Mouse (Mus musculus): ENCODE data around the gene Hacl1.

DNA sequence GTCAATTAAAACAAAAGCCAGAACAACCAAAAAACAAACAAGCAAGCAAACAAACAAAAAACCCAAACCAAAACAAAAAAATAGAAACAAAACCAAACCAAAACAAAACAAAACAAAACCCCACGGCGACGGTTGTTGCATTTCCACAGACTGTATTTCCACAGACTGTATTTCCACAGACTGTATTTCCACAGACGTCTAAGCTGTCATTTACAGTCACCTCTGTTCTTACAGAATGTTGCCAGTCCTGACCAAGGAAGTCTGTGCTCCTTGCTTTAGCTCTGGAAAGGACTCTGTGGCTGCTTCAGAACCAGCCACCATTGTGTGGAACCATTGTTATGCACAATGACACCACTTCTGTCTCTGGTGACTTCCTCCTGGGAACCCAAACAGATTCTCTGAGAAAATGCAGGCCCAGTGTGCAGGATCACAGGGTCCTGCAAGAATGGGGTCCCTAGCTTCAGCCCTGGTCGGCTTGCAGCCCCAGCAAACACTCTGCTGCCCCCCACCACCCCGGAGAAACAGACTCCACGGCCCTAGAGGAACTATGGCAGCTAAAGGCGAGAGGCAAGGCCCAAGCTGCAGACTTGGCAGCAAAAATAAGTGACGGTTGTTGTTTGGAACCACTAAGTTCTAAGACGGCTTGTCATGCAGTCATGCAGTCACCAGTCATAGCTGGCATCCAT is 30.7 kb upstream of the Hacl1 start:
- TF ChIP-seq MAFK (IDR thresholded peaks at IDR 0.05; ENCODE audit: insufficient read depth, low read depth, low read length) = no peak
- TF ChIP-seq HCFC1 (IDR thresholded peaks at IDR 0.05; ENCODE audit: borderline replicate concordance, insufficient read depth, low read length) = no peak
